ENCODE assay signal across 36 mouse cellular contexts in the genomic region with DNA sequence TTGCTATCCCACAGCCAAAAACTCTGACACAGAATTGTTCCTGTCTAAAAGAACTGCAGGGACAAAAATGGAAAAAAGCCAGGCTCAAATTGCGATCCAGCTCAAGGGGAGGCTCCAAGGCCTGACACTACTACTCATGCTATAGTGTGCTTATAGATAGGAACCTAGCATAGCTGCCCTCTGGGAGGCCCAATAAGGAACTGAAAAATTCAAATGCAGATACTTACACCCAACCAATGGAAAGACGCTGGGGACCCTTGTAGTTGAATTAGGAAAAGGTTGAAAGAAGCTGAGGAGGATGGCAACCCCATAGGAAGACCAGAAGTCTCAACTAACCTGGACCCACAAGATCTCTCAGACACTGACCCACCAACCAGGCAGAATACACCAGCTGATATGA. TPM values are rescaled to one million over a fixed set of nuclear protein-coding genes. Genes with fewer than 3 reads are reported as not detected.
"Had no signal": no experiment of that assay in that cellular context is flagged by ENCODE, and none has a peak within 500 bp of the region (broad histone marks: within the 10 kb centered on the region; RNA-seq: fewer than 3 reads in every experiment).

No protein-coding gene starts in this region.

- H3K27ac ChIP-seq: heart, embryonic 10.5 days; heart, embryonic 13.5 days; heart, embryonic 15.5 days; hindbrain, embryonic 10.5 days; hindbrain, embryonic 12.5 days; hindbrain, embryonic 13.5 days; hindbrain, embryonic 14.5 days; hindbrain, embryonic 15.5 days; hindbrain, postnatal 0 days; intestine, embryonic 15.5 days; kidney, embryonic 15.5 days; kidney, postnatal 0 days; layer of hippocampus, adult 2 months had no signal

- ATAC-seq: hindbrain, embryonic 16.5 days; hindbrain, postnatal 0 days; inflammation-experienced regulatory T-cells, adult 6 months; intestine, embryonic 15.5 days; intestine, embryonic 16.5 days; intestine, postnatal 0 days had no signal

- H3K4me2 ChIP-seq: heart, embryonic 11.5 days; heart, embryonic 12.5 days; heart, embryonic 13.5 days; heart, embryonic 15.5 days; hindbrain, embryonic 12.5 days; hindbrain, embryonic 13.5 days; hindbrain, embryonic 14.5 days; hindbrain, embryonic 15.5 days; intestine, embryonic 15.5 days; kidney, embryonic 15.5 days had no signal

- H3K4me1 ChIP-seq: heart, embryonic 15.5 days; hindbrain, embryonic 10.5 days; hindbrain, embryonic 12.5 days; hindbrain, embryonic 13.5 days; hindbrain, embryonic 15.5 days; intestine, embryonic 15.5 days; kidney, embryonic 15.5 days had no signal

- H3K27me3 ChIP-seq: heart, embryonic 12.5 days; heart, embryonic 13.5 days; heart, embryonic 15.5 days; hindbrain, embryonic 12.5 days; hindbrain, embryonic 13.5 days; hindbrain, embryonic 15.5 days; intestine, embryonic 15.5 days; kidney, embryonic 15.5 days had no signal

- DNase-seq: heart, postnatal 10 days; heart, postnatal 14 days; heart, postnatal 36 days; heart, postnatal 4 days; kidney, adult 11 months; kidney, adult 18-20 months; kidney, adult 2 months; kidney, adult 8-10 months; kidney, adult 9 months; kidney, postnatal 10 days; kidney, postnatal 14 days; kidney, postnatal 25 days; kidney, postnatal 36 days; kidney, postnatal 4 days; layer of hippocampus, adult 9-11 months; layer of hippocampus, postnatal 36 days had no signal

- H3K36me3 ChIP-seq: heart, embryonic 10.5 days; heart, embryonic 12.5 days; heart, embryonic 13.5 days; heart, embryonic 15.5 days; hindbrain, embryonic 10.5 days; hindbrain, embryonic 12.5 days; hindbrain, embryonic 13.5 days; hindbrain, embryonic 15.5 days; intestine, embryonic 15.5 days; kidney, embryonic 15.5 days had no signal

- H3K9ac ChIP-seq: heart, embryonic 12.5 days; heart, embryonic 13.5 days; heart, embryonic 15.5 days; hindbrain, embryonic 12.5 days; hindbrain, embryonic 13.5 days; hindbrain, embryonic 14.5 days; hindbrain, embryonic 15.5 days; intestine, embryonic 15.5 days; kidney, embryonic 15.5 days had no signal

- H3K4me3 ChIP-seq: heart, embryonic 10.5 days; heart, embryonic 12.5 days; heart, embryonic 13.5 days; heart, embryonic 15.5 days; hindbrain, embryonic 10.5 days; hindbrain, embryonic 12.5 days; hindbrain, embryonic 13.5 days; hindbrain, embryonic 15.5 days; intestine, embryonic 15.5 days; kidney, embryonic 15.5 days; layer of hippocampus, adult 2 months had no signal

- H3K9me3 ChIP-seq: heart, embryonic 10.5 days; heart, embryonic 12.5 days; heart, embryonic 13.5 days; heart, embryonic 15.5 days; hindbrain, embryonic 10.5 days; hindbrain, embryonic 12.5 days; hindbrain, embryonic 13.5 days; hindbrain, embryonic 15.5 days; intestine, embryonic 15.5 days; kidney, embryonic 15.5 days had no signal

RNA-seq across cellular contexts. Expression of gene Me3, which starts 36.4 kb away (rescaled TPM):
- total RNA-seq: hematopoietic stem cell, adult 5-6 weeks had no signal
